Mouse (Mus musculus) embryonic fibroblast, embryonic 13.5 days (primary cell): ENCODE results near the gene Gm614.

Source experiments
- CTCF ChIP-seq: IDR thresholded peaks from 2 replicates; pipeline ENCODE4 v1.5.1; 2011; ENCODE audit warnings: mild to moderate bottlenecking, control low read depth, low read length, moderate library complexity, borderline replicate concordance; ENCODE audit not compliant: insufficient read depth
- POLR2A ChIP-seq: IDR thresholded peaks from 2 replicates; pipeline ENCODE4 v1.6.1; 2011; ENCODE audit warnings: low read depth, mild to moderate bottlenecking, control low read depth, low read length, moderate library complexity

DNA sequence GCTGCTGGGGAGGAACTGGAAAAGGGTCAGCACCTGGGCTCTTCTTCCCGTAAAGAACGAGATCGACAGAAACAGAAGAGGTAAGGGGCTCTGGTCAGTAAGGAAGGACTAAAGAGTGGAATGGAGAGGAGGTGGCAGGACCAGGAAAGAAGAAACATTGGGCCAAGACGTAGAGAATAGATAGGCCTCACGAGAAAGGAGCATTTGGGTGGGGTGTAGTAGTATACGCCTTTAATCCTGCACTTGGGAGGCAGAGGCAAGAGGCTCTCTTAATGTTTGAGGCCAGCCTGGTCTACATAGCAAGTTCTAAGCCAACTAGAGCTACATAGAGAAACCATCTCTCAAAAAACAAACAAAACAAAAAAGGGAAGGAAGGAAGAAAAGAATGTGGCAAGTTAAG is 24.6 kb upstream of the Gm614 start:
- no peak for TF ChIP-seq POLR2A
- no peak for TF ChIP-seq CTCF
